Mouse (Mus musculus) midbrain, embryonic 11.5 days (tissue): Measurements from ENCODE around the gene Acbd5. TPM values are rescaled to one million over a fixed set of nuclear protein-coding genes. Genes with fewer than 3 reads are reported as not detected.

Source experiments
- polyA plus RNA-seq: library from polyadenylated mRNA; unstranded; fragments of >200 nt; fragmentation: Nextera tagmentation; extraction: Ambion mirVana; gene quantifications from 2 replicates; pipeline ENCODE4 v1.2.1, GENCODE M21; 2014

Gene Acbd5
- polyA plus RNA-seq, 1 experiment from 2014 or later: 42.2 TPM

Other genes starting within 250 kb of the Acbd5 start
- gene Pdss1, start 172.6 kb upstream of the Acbd5 start, polyA plus RNA-seq: 23.4 and 25.9 TPM in 2 replicates
- gene Abi1, start 27.9 kb upstream of the Acbd5 start, polyA plus RNA-seq: 40.6 and 47.3 TPM in 2 replicates
- 11.7 and 14.3 TPM in 2 replicates for gene Mastl, start 87.9 kb downstream of the Acbd5 start, polyA plus RNA-seq
- gene Yme1l1, start 88.2 kb downstream of the Acbd5 start, polyA plus RNA-seq: 87.5 and 98.9 TPM in 2 replicates
- gene 4931423N10Rik, start 139.3 kb downstream of the Acbd5 start, polyA plus RNA-seq: not detected in 2 replicates